Mouse (Mus musculus) lung, postnatal 0 days (tissue): ENCODE results near the gene Flt1. TPM values are rescaled to one million over a fixed set of nuclear protein-coding genes. Genes with fewer than 3 reads are reported as not detected.

Source experiments
- ATAC-seq: fragments of 200-750 bp; cut with Nextera tagmentation; 2 replicates; pipeline ENCODE4 v1.8.0; 2017; ENCODE audit warnings: moderate library complexity
- DNase-seq: peaks from one replicate; pipeline ENCODE4 v3.0.0-alpha.2; 2016; ENCODE audit warnings: low spot score
- H3K27ac ChIP-seq: fragments of 300-500 bp; sonication (generic); 2 replicates; pipeline ENCODE4 v1.5.1; 2014; ENCODE audit warnings: antibody characterized with exemption, mild to moderate bottlenecking, low read length, mixed read lengths
- H3K27me3 ChIP-seq: fragments of 300-500 bp; sonication (generic); replicated peaks from 2 replicates; pipeline ENCODE4 v1.6.1; 2014; ENCODE audit warnings: low read length, mixed read lengths; ENCODE audit not compliant: insufficient read depth
- H3K36me3 ChIP-seq: fragments of 300-500 bp; sonication (generic); 2 replicates; pipeline ENCODE4 v1.6.1; 2014; ENCODE audit warnings: low read length, mixed read lengths; ENCODE audit not compliant: insufficient read depth
- H3K4me1 ChIP-seq: fragments of 300-500 bp; sonication (generic); 2 replicates; pipeline ENCODE4 v1.6.1; 2014; ENCODE audit warnings: antibody characterized with exemption, low read depth, low read length, mixed read lengths; ENCODE audit not compliant: insufficient read depth
- H3K4me2 ChIP-seq: fragments of 300-500 bp; sonication (generic); replicated peaks from 2 replicates; pipeline ENCODE4 v1.6.1; 2014; ENCODE audit warnings: low read depth, mild to moderate bottlenecking, low read length, moderate library complexity, mixed read lengths
- H3K4me3 ChIP-seq: fragments of 300-500 bp; sonication (generic); 2 replicates; pipeline ENCODE4 v1.5.1; 2014; ENCODE audit warnings: low read depth, low read length
- H3K9ac ChIP-seq: fragments of 300-500 bp; sonication (generic); replicated peaks from 2 replicates; pipeline ENCODE4 v1.6.1; 2014; ENCODE audit warnings: low read depth, mild to moderate bottlenecking
- H3K9me3 ChIP-seq: fragments of 300-500 bp; sonication (generic); 2 replicates; pipeline ENCODE4 v1.6.1; 2016; ENCODE audit warnings: low read length, mixed read lengths
- CTCF ChIP-seq: IDR thresholded peaks from 2 replicates; pipeline ENCODE4 v1.5.1; 2016; ENCODE audit warnings: antibody characterized with exemption, mild to moderate bottlenecking
- EP300 ChIP-seq: IDR thresholded peaks from 2 replicates; pipeline ENCODE4 v1.6.1; 2016; ENCODE audit warnings: antibody characterized with exemption, mild to moderate bottlenecking, control low read depth
- WGBS: fragments of 180-500 bp; shearing (Covaris S2); extraction: QIAGEN DNeasy Blood & Tissue Kit; methylation state at CpG from one replicate; pipeline ENCODE4 v1.1.7; 2014; 5-methylcytosine and 5-hydroxymethylcytosine counted together
- polyA plus RNA-seq: library from polyadenylated mRNA; unstranded; fragments of >200 nt; fragmentation: Nextera tagmentation; extraction: Ambion mirVana; gene quantifications from 2 replicates; pipeline ENCODE4 v1.2.1, GENCODE M21; 2015

The Flt1 gene
- polyA plus RNA-seq, 1 experiment from 2014 or later: 18.1 TPM

DNA sequence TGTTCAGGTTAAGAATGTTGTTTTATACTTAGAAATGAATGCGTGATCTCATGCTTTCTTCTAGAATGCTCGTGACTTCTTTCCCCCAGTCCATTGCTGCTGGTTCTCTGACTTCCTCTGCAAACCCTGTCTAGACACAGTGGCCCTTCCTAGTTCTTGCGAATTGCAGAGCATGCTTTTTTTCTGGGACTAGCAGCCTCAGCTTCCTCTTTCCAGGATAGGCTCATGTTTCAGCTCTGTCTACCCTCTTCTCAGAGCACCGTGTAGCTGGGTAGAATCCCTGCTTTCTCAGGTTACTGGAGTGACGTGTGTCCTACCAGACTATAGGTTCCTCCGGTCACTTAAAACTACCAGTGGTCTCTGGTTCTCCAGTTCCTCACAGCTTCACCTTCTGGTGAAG lies 183.5 kb downstream of the Flt1 start:
- TF ChIP-seq EP300 (no peak), CTCF (no peak)
- no peak overlapping the region for H3K27ac ChIP-seq
- H3K4me2 ChIP-seq: no peak overlapping the region
- ATAC-seq: no peak
- WGBS: 77% methylated on average over 6 of the region's 6 CpGs
- peak; percentile 28 for DNase-seq
- H3K36me3 ChIP-seq: peaks cover 34% of the 10 kb centered on the region; the same call in 1 of the 2 replicates
- no peaks in the 10 kb centered on the region for H3K27me3 ChIP-seq
- no peaks in the 10 kb centered on the region for H3K9me3 ChIP-seq
- H3K4me3 ChIP-seq: no peak overlapping the region
- no peak overlapping the region for H3K9ac ChIP-seq
- H3K4me1 ChIP-seq: no peaks in the 10 kb centered on the region

DNA sequence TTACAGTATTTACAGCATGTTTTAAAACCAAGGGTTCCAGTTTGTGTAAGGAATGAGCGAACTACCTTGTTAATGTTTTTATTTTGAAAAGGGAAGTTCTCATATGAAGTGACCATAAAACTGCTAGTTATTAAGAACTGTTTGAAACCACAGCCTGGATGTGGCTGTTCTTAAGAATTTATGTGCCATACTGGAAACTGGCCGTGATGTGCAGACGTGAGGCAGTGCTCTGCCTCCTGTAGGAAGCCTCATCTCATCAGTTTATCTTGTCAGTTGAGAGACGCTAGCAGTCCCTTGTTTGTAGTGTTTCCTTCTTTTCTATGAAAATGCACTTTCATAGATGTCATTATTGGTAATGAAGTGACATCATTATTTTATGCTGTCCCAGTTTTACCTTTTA lies 186.0 kb downstream of the Flt1 start:
- H3K9ac ChIP-seq: no peak overlapping the region
- WGBS: 88% methylated on average over 4 of the region's 4 CpGs

DNA sequence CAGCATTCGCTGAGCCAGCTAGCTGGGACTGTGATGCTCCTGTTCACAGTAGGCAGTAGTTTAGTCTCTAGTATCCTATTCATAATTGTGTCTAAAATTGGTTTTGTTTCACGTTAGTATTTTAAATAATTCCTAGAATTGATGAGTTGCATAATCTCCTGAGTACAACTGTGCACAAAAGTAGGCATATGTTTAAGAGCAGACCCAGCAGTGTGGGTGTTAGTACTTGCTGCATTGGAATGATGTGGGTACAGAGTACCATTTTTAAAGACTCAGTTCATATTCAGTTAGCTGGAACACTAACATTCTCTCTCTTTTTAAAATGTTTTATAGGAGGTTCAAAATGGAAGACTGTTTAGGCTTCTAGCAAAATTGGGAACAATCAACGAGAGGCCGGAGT lies 186.4 kb downstream of the Flt1 start:
- Histone ChIP-seq H3K9ac (no peak overlapping the region), H3K4me2 (no peak overlapping the region), H3K27me3 (no peaks in the 10 kb centered on the region), H3K9me3 (no peaks in the 10 kb centered on the region), H3K27ac (no peak overlapping the region), H3K4me3 (no peak overlapping the region), H3K4me1 (no peaks in the 10 kb centered on the region), H3K36me3 (peaks cover 37% of the 10 kb centered on the region; the same call in 1 of the 2 replicates)
- no peak for DNase-seq
- TF ChIP-seq CTCF (no peak), EP300 (no peak)
- WGBS: 92% methylated on average over 4 of the region's 4 CpGs
- no peak for ATAC-seq

More for the DNA sequence above, 186.0 kb downstream of the Flt1 start:
- no peak for ATAC-seq
- H3K4me3 ChIP-seq: no peak overlapping the region
- TF ChIP-seq CTCF (no peak), EP300 (no peak)
- no peaks in the 10 kb centered on the region for H3K4me1 ChIP-seq
- H3K27ac ChIP-seq: no peak overlapping the region
- DNase-seq: no peak
- H3K4me2 ChIP-seq: no peak overlapping the region
- H3K27me3 ChIP-seq: no peaks in the 10 kb centered on the region
- H3K36me3 ChIP-seq: peaks cover 37% of the 10 kb centered on the region; the same call in 1 of the 2 replicates
- H3K9me3 ChIP-seq: no peaks in the 10 kb centered on the region

DNA sequence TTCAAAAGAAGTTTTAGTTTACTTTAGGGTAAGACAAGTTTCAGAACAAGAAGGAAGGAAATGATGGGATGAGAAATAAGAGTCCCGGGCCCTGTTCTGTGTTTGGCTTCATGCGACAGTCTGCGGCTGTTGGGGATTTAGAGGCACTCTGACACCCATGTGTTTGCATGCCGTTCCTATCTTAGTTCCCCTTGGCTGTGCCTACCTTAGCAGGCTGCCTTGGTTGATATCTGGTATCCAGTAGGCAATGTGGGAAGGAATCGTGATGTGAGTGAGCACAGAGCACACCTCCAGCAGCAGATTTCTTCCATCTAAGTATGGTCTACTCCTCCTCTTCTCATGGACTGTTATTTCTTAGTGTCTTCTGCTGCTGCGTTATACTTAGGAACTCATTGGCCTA lies 193.8 kb downstream of the Flt1 start:
- 84% methylated on average over 6 of the region's 6 CpGs for WGBS
- ATAC-seq (no peak), DNase-seq (no peak)
- Histone ChIP-seq H3K9ac (no peak overlapping the region), H3K27ac (no peak overlapping the region), H3K4me1 (no peaks in the 10 kb centered on the region), H3K9me3 (no peaks in the 10 kb centered on the region), H3K36me3 (peaks cover 18% of the 10 kb centered on the region), H3K27me3 (no peaks in the 10 kb centered on the region), H3K4me2 (no peak overlapping the region), H3K4me3 (no peak overlapping the region)
- no peak for TF ChIP-seq CTCF
- no peak for TF ChIP-seq EP300

DNA sequence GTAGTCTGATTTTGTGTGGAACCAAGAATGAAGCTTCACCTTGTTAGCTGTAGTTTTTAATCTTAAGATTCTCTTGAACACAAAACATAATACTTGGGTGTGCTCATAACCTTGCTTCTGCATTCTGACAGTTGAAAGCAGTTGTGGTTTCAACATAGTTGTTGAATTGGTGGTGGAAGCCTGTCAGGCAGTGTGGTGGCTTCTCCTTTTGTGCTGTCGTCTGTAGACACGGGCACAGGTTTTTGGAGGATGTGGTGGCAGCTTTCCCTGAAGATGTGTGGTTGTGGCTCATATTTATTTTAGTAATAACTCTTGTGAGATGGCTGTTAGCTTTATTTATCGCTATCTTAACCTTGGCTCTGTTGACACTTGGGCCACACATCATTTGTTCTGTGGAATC lies 198.0 kb downstream of the Flt1 start:
- ATAC-seq (no peak), DNase-seq (peak; percentile 14)
- 84% methylated on average over 3 of the region's 3 CpGs for WGBS
- no peaks in the 10 kb centered on the region for H3K27me3 ChIP-seq
- no peak overlapping the region for H3K9ac ChIP-seq
- peaks cover 19% of the 10 kb centered on the region for H3K36me3 ChIP-seq
- TF ChIP-seq CTCF: no peak
- TF ChIP-seq EP300: no peak
- no peak overlapping the region for H3K4me2 ChIP-seq
- no peaks in the 10 kb centered on the region for H3K4me1 ChIP-seq
- H3K27ac ChIP-seq: no peak overlapping the region
- H3K4me3 ChIP-seq: no peak overlapping the region
- no peaks in the 10 kb centered on the region for H3K9me3 ChIP-seq

DNA sequence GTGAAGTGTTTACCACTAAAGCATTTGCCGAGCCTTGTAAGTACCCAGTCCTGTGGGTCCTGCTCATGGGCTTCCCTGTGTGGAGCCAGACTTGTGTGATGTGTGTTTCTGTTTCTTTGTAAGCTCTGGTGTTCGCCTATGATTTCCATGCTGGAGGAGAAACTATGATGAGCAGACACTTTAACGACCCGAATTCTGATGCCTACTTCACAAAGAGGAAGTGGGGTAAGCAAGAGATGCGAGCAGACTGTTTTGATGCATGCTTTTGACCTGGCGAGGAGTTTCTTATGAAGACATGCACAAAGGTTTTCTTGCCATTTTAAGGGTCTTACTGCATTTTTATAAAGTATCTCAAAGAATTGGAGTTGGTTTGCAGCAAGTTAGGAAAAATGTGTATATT lies 198.8 kb downstream of the Flt1 start:
- DNase-seq (no peak), ATAC-seq (no peak)
- no peak overlapping the region for H3K4me2 ChIP-seq
- peaks cover 19% of the 10 kb centered on the region for H3K36me3 ChIP-seq
- WGBS: 77% methylated on average over 6 of the region's 6 CpGs
- no peaks in the 10 kb centered on the region for H3K4me1 ChIP-seq
- no peaks in the 10 kb centered on the region for H3K27me3 ChIP-seq
- H3K9me3 ChIP-seq: no peaks in the 10 kb centered on the region
- TF ChIP-seq CTCF: no peak
- no peak for TF ChIP-seq EP300
- no peak overlapping the region for H3K4me3 ChIP-seq
- H3K9ac ChIP-seq: no peak overlapping the region
- no peak overlapping the region for H3K27ac ChIP-seq

Other genes with a start within 250 kb of the Flt1 start
- 393 and 397 TPM in 2 replicates for gene Pomp, start 134.4 kb upstream of the Flt1 start, polyA plus RNA-seq
- gene Slc46a3, start 168.8 kb upstream of the Flt1 start, polyA plus RNA-seq: 9.4 and 10.7 TPM in 2 replicates
- gene Mtus2, start 231.3 kb upstream of the Flt1 start, polyA plus RNA-seq: 5.5 TPM in 2 replicates